Mouse (Mus musculus) liver, postnatal 0 days (tissue): ENCODE results near the gene Steap3.

Experiments
- CTCF ChIP-seq: sonication (generic); IDR thresholded peaks from 2 replicates; pipeline ENCODE4 v1.5.1; 2016; ENCODE audit warnings: antibody characterized with exemption, low read depth
- EP300 ChIP-seq: IDR thresholded peaks from 2 replicates; pipeline ENCODE4 v1.6.1; 2016; ENCODE audit warnings: antibody characterized with exemption, low read depth, mild to moderate bottlenecking

DNA sequence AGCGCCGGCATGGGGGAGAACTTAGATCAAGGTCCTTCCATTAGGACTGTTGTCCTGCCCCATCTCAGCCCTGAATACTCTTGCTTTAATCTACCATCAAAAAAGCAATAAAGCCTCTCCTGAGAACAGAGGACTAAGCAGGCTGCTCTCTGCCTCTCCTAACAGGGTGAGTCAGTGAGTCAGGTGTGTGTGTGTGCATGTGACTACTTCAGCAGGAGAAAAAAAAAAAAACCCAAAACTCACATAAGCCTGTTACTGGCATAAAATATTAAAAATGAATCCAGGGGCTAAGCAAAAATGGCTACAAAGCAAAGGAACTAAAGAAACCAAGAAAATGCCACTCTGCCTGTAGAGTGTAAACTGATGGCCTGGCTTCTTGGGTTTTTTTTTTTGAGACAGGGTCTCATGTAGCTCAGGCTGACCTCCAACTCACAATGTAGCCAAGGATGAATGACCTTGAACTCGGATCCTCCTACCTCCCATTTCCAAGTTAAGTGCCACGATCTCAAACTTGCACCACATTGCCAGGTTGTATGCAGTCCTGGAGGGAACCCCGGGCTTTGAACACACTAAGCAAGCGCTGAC, 36.8 kb downstream of the Steap3 start:
- TF ChIP-seq CTCF (no peak), EP300 (no peak)
